Mouse (Mus musculus) monocyte, adult 5-6 weeks (primary cell): ENCODE results near the gene Prcc. TPM values are rescaled to one million over a fixed set of nuclear protein-coding genes. Genes with fewer than 3 reads are reported as not detected.
"Not testable (repeated sequence)": the region's sequence is repeated elsewhere in the genome, so short reads cannot be mapped to it uniquely, and the experiment has no call there.

Experiments
- ATAC-seq: fragments of 153-309, 156-312 bp; replicated peaks from 2 replicates; pipeline ENCODE4 v1.8.0; 2017; ENCODE audit warnings: mild to moderate bottlenecking; ENCODE audit not compliant: low TSS enrichment, insufficient number of reproducible peaks, severe bottlenecking, poor library complexity, low FRiP score
- total RNA-seq: library from RNA; stranded (forward); fragments of 200-1000, 200-491, 200-594 nt; gene quantifications from 3 replicates; pipeline ENCODE4 v1.2.3, GENCODE M21; 2017

The Prcc gene
- total RNA-seq, 1 experiment from 2014 or later: 18.4 TPM

- ATAC-seq: no peak
These were observed 29.5 kb downstream of the Prcc start for GRCm38 (mm10) chr3:87855936-87856335.

- no peak for ATAC-seq
These were observed 30.4 kb downstream of the Prcc start for GRCm38 (mm10) chr3:87854795-87855568.

- no peak for ATAC-seq
These were observed 36.3 kb downstream of the Prcc start for GRCm38 (mm10) chr3:87849117-87849516.

GRCm38 (mm10) chr3:87847680-87848079, 37.7 kb downstream of the Prcc start:
- no peak for ATAC-seq

GRCm38 (mm10) chr3:87846650-87847110, 38.7 kb downstream of the Prcc start, which contains the start of gene Sh2d2a:
TSS of gene Sh2d2a (plus strand) at chr3:87846755.
- ATAC-seq: peak; percentile 71

GRCm38 (mm10) chr3:87846186-87846585, 39.2 kb downstream of the Prcc start:
- ATAC-seq: no peak

- no peak for ATAC-seq
These were observed 40.4 kb downstream of the Prcc start for GRCm38 (mm10) chr3:87844981-87845380.

- ATAC-seq: peak; percentile 68; the same call in 1 of the 2 replicates
These were observed 44.5 kb downstream of the Prcc start for GRCm38 (mm10) chr3:87840858-87841257.

GRCm38 (mm10) chr3:87838622-87839021, 46.8 kb downstream of the Prcc start:
- peak; percentile 75 for ATAC-seq

- no peak for ATAC-seq
These were observed 51.9 kb downstream of the Prcc start for GRCm38 (mm10) chr3:87833482-87833881.

GRCm38 (mm10) chr3:87832109-87832859, 53.1 kb downstream of the Prcc start:
- no peak for ATAC-seq

- ATAC-seq: no peak
These were observed 56.4 kb downstream of the Prcc start for GRCm38 (mm10) chr3:87829025-87829424.

- no peak for ATAC-seq
These were observed 57.0 kb downstream of the Prcc start for GRCm38 (mm10) chr3:87828435-87828834.

- ATAC-seq: not testable (repeated sequence)
These were observed 61.2 kb downstream of the Prcc start, which contains the start of gene Pear1 for GRCm38 (mm10) chr3:87824206-87824605. TSS of gene Pear1 (minus strand) at chr3:87824306.

- no peak for ATAC-seq
These were observed 67.2 kb downstream of the Prcc start for GRCm38 (mm10) chr3:87818226-87818625.

- ATAC-seq: peak; percentile 85
These were observed 68.7 kb downstream of the Prcc start for GRCm38 (mm10) chr3:87816646-87817093.

- no peak for ATAC-seq
These were observed 69.2 kb downstream of the Prcc start for GRCm38 (mm10) chr3:87816166-87816565.

GRCm38 (mm10) chr3:87812873-87813272, 72.5 kb downstream of the Prcc start:
- no peak for ATAC-seq

- ATAC-seq: no peak
These were observed 73.0 kb downstream of the Prcc start for GRCm38 (mm10) chr3:87812413-87812812.

GRCm38 (mm10) chr3:87811297-87811696, 74.1 kb downstream of the Prcc start:
- no peak for ATAC-seq
